Mouse (Mus musculus): ENCODE data around the gene Olfr71. TPM values are rescaled to one million over a fixed set of nuclear protein-coding genes. Genes with fewer than 3 reads are reported as not detected.

The Olfr71 gene
- polyA plus RNA-seq, 1 experiment, result not detected

- TF ChIP-seq CTCF (IDR thresholded peaks at IDR 0.05; ENCODE audit: control insufficient read depth, insufficient read depth, insufficient replicate concordance, low read depth, low read length), result no peak
- no peak for TF ChIP-seq POLR2A (IDR thresholded peaks at IDR 0.05; ENCODE audit: control insufficient read depth, low read depth, low read length)
- no peaks in the 10 kb centered on the region for H3K4me1 ChIP-seq (ENCODE audit: control insufficient read depth, insufficient read depth, low read length)
- H3K27me3 ChIP-seq (ENCODE audit: control insufficient read depth, insufficient read depth, low read length), result no peaks in the 10 kb centered on the region
- H3K36me3 ChIP-seq (ENCODE audit: control insufficient read depth, insufficient read depth, low read length), result no peaks in the 10 kb centered on the region; the same call in 1 of the 2 replicates
- no peak overlapping the region for H3K4me3 ChIP-seq (ENCODE audit: control insufficient read depth, low read depth, low read length)
- H3K27ac ChIP-seq (ENCODE audit: control insufficient read depth, insufficient read depth, low read depth, low read length), result no peak overlapping the region
Measured at GRCm38 (mm10) chr4:43694439-43695248, 15.4 kb downstream of the Olfr71 start.

- no peak overlapping the region for H3K27ac ChIP-seq (ENCODE audit: control insufficient read depth, insufficient read depth, low read depth, low read length)
- H3K36me3 ChIP-seq (ENCODE audit: control insufficient read depth, insufficient read depth, low read length), result no peaks in the 10 kb centered on the region; the same call in 1 of the 2 replicates
- no peaks in the 10 kb centered on the region for H3K27me3 ChIP-seq (ENCODE audit: control insufficient read depth, insufficient read depth, low read length)
- no peak overlapping the region for H3K4me3 ChIP-seq (ENCODE audit: control insufficient read depth, low read depth, low read length)
- H3K4me1 ChIP-seq (ENCODE audit: control insufficient read depth, insufficient read depth, low read length), result no peaks in the 10 kb centered on the region
- TF ChIP-seq POLR2A (IDR thresholded peaks at IDR 0.05; ENCODE audit: control insufficient read depth, low read depth, low read length) (no peak), CTCF (IDR thresholded peaks at IDR 0.05; ENCODE audit: control insufficient read depth, insufficient read depth, insufficient replicate concordance, low read depth, low read length) (no peak)
Measured at GRCm38 (mm10) chr4:43693806-43694241, 16.2 kb downstream of the Olfr71 start.

GRCm38 (mm10) chr4:43691026-43691425 is 19.0 kb downstream of the Olfr71 start:
- Histone ChIP-seq H3K4me1 (ENCODE audit: control insufficient read depth, insufficient read depth, low read length) (no peaks in the 10 kb centered on the region), H3K4me3 (ENCODE audit: control insufficient read depth, low read depth, low read length) (no peak overlapping the region), H3K27me3 (ENCODE audit: control insufficient read depth, insufficient read depth, low read length) (no peaks in the 10 kb centered on the region), H3K36me3 (ENCODE audit: control insufficient read depth, insufficient read depth, low read length) (no peaks in the 10 kb centered on the region; the same call in 1 of the 2 replicates), H3K27ac (ENCODE audit: control insufficient read depth, insufficient read depth, low read depth, low read length) (no peak overlapping the region)
- no peak for TF ChIP-seq POLR2A (IDR thresholded peaks at IDR 0.05; ENCODE audit: control insufficient read depth, low read depth, low read length)
- TF ChIP-seq CTCF (IDR thresholded peaks at IDR 0.05; ENCODE audit: control insufficient read depth, insufficient read depth, insufficient replicate concordance, low read depth, low read length), result no peak

- Histone ChIP-seq H3K4me1 (ENCODE audit: control insufficient read depth, insufficient read depth, low read length) (no peaks in the 10 kb centered on the region), H3K27ac (ENCODE audit: control insufficient read depth, insufficient read depth, low read depth, low read length) (no peak overlapping the region), H3K36me3 (ENCODE audit: control insufficient read depth, insufficient read depth, low read length) (peaks cover 2% of the 10 kb centered on the region; the same call in 1 of the 2 replicates), H3K27me3 (ENCODE audit: control insufficient read depth, insufficient read depth, low read length) (no peaks in the 10 kb centered on the region), H3K4me3 (ENCODE audit: control insufficient read depth, low read depth, low read length) (no peak overlapping the region)
- TF ChIP-seq CTCF (IDR thresholded peaks at IDR 0.05; ENCODE audit: control insufficient read depth, insufficient read depth, insufficient replicate concordance, low read depth, low read length), result no peak
- no peak for TF ChIP-seq POLR2A (IDR thresholded peaks at IDR 0.05; ENCODE audit: control insufficient read depth, low read depth, low read length)
Measured at GRCm38 (mm10) chr4:43690021-43690420, 20.0 kb downstream of the Olfr71 start.

- H3K27ac ChIP-seq (ENCODE audit: control insufficient read depth, insufficient read depth, low read depth, low read length), result no peak overlapping the region
- no peaks in the 10 kb centered on the region for H3K4me1 ChIP-seq (ENCODE audit: control insufficient read depth, insufficient read depth, low read length)
- TF ChIP-seq CTCF (IDR thresholded peaks at IDR 0.05; ENCODE audit: control insufficient read depth, insufficient read depth, insufficient replicate concordance, low read depth, low read length) (no peak), POLR2A (IDR thresholded peaks at IDR 0.05; ENCODE audit: control insufficient read depth, low read depth, low read length) (no peak)
- H3K36me3 ChIP-seq (ENCODE audit: control insufficient read depth, insufficient read depth, low read length), result no peaks in the 10 kb centered on the region; the same call in 1 of the 2 replicates
- no peaks in the 10 kb centered on the region for H3K27me3 ChIP-seq (ENCODE audit: control insufficient read depth, insufficient read depth, low read length)
- no peak overlapping the region for H3K4me3 ChIP-seq (ENCODE audit: control insufficient read depth, low read depth, low read length)
Measured at GRCm38 (mm10) chr4:43679416-43680043, 30.5 kb downstream of the Olfr71 start.

GRCm38 (mm10) chr4:43678541-43678940 is 31.5 kb downstream of the Olfr71 start:
- H3K4me1 ChIP-seq (ENCODE audit: control insufficient read depth, insufficient read depth, low read length), result no peaks in the 10 kb centered on the region
- no peak overlapping the region for H3K27ac ChIP-seq (ENCODE audit: control insufficient read depth, insufficient read depth, low read depth, low read length)
- no peak overlapping the region for H3K4me3 ChIP-seq (ENCODE audit: control insufficient read depth, low read depth, low read length)
- no peaks in the 10 kb centered on the region for H3K27me3 ChIP-seq (ENCODE audit: control insufficient read depth, insufficient read depth, low read length)
- no peaks in the 10 kb centered on the region; the same call in none of the 2 replicates for H3K36me3 ChIP-seq (ENCODE audit: control insufficient read depth, insufficient read depth, low read length)
- TF ChIP-seq CTCF (IDR thresholded peaks at IDR 0.05; ENCODE audit: control insufficient read depth, insufficient read depth, insufficient replicate concordance, low read depth, low read length) (no peak), POLR2A (IDR thresholded peaks at IDR 0.05; ENCODE audit: control insufficient read depth, low read depth, low read length) (no peak)

DNA sequence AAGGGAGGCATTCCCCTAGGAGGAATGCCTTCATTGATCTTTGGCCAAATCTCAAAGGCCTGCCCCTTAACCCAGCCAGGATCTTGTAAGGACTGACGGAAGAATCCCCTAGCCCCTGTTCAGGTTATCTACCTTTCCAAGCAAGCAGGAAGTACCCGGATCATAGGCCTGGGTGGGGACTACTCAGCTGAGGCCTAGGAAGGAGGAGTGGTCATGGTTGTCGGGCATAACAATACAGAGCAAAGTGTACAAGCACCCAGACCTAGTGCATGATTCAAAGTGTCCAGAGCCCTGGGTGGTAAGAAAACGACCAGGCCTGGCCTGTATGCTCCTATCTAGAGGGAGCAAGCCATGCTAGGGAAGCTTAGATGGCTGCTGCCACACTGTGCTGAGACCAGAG is 34.4 kb downstream of the Olfr71 start:
- Histone ChIP-seq H3K4me3 (ENCODE audit: control insufficient read depth, low read depth, low read length) (no peak overlapping the region), H3K4me1 (ENCODE audit: control insufficient read depth, insufficient read depth, low read length) (no peaks in the 10 kb centered on the region), H3K27me3 (ENCODE audit: control insufficient read depth, insufficient read depth, low read length) (no peaks in the 10 kb centered on the region), H3K36me3 (ENCODE audit: control insufficient read depth, insufficient read depth, low read length) (no peaks in the 10 kb centered on the region; the same call in none of the 2 replicates), H3K27ac (ENCODE audit: control insufficient read depth, insufficient read depth, low read depth, low read length) (no peak overlapping the region)
- TF ChIP-seq POLR2A (IDR thresholded peaks at IDR 0.05; ENCODE audit: control insufficient read depth, low read depth, low read length) (no peak), CTCF (IDR thresholded peaks at IDR 0.05; ENCODE audit: control insufficient read depth, insufficient read depth, insufficient replicate concordance, low read depth, low read length) (no peak)
